Mouse (Mus musculus) E14TG2a.4 (cell line): Measurements from ENCODE around the gene Orm2.

Experiments
- H3K27me3 ChIP-seq: 2 replicates; pipeline ENCODE4 v1.6.1; 2014; ENCODE audit warnings: low read length, control low read depth; ENCODE audit not compliant: insufficient read depth
- H3K36me3 ChIP-seq: 2 replicates; pipeline ENCODE4 v1.6.1; 2014; ENCODE audit warnings: low read length, control low read depth; ENCODE audit not compliant: insufficient read depth
- H3K4me1 ChIP-seq: replicated peaks from 2 replicates; pipeline ENCODE4 v1.6.1; 2014; ENCODE audit warnings: low read depth, low read length, control low read depth
- H3K4me3 ChIP-seq: replicated peaks from 2 replicates; pipeline ENCODE4 v1.5.1; 2014; ENCODE audit warnings: mild to moderate bottlenecking, low read length
- H3K9me3 ChIP-seq: 2 replicates; pipeline ENCODE4 v1.6.1; 2014; ENCODE audit warnings: low read length, control low read depth
- CTCF ChIP-seq: conservative IDR thresholded peaks from 2 replicates; pipeline ENCODE4 v1.5.1; 2014; ENCODE audit warnings: low read length
- NANOG ChIP-seq: IDR thresholded peaks from 2 replicates; pipeline ENCODE4 v1.6.1; 2014; ENCODE audit warnings: borderline replicate concordance, low read length, mixed read lengths
- POU5F1 ChIP-seq: IDR thresholded peaks from 2 replicates; pipeline ENCODE4 v1.6.1; 2014; ENCODE audit warnings: low read length, borderline replicate concordance

Orm2 gene

GRCm38 (mm10) chr4:63384262-63384661 is 22.0 kb downstream of the Orm2 start:
- Histone ChIP-seq H3K9me3 (no peaks in the 10 kb centered on the region), H3K4me1 (peaks cover 29% of the 10 kb centered on the region), H3K4me3 (no peak overlapping the region), H3K36me3 (peaks cover 59% of the 10 kb centered on the region), H3K27me3 (no peaks in the 10 kb centered on the region)
- no peak for TF ChIP-seq POU5F1
- no peak for TF ChIP-seq NANOG
- no peak for TF ChIP-seq CTCF

- TF ChIP-seq CTCF (no peak), NANOG (no peak), POU5F1 (no peak)
Observed at GRCm38 (mm10) chr4:63385253-63385652, 23.0 kb downstream of the Orm2 start.

GRCm38 (mm10) chr4:63385784-63386183 is 23.5 kb downstream of the Orm2 start:
- H3K4me3 ChIP-seq, result no peak overlapping the region
- H3K27me3 ChIP-seq, result no peaks in the 10 kb centered on the region
- H3K36me3 ChIP-seq, result peaks cover 44% of the 10 kb centered on the region
- no peaks in the 10 kb centered on the region for H3K9me3 ChIP-seq
- peaks cover 44% of the 10 kb centered on the region for H3K4me1 ChIP-seq
- TF ChIP-seq NANOG (no peak), POU5F1 (no peak), CTCF (no peak)

More at GRCm38 (mm10) chr4:63385253-63385652, 23.0 kb downstream of the Orm2 start:
- Histone ChIP-seq H3K36me3 (peaks cover 49% of the 10 kb centered on the region), H3K4me1 (peaks cover 38% of the 10 kb centered on the region), H3K9me3 (no peaks in the 10 kb centered on the region), H3K27me3 (no peaks in the 10 kb centered on the region), H3K4me3 (no peak overlapping the region)

- no peak for TF ChIP-seq POU5F1
- TF ChIP-seq CTCF, result no peak
- no peak for TF ChIP-seq NANOG
- Histone ChIP-seq H3K36me3 (peaks cover 29% of the 10 kb centered on the region), H3K27me3 (no peaks in the 10 kb centered on the region), H3K9me3 (no peaks in the 10 kb centered on the region), H3K4me1 (peaks cover 56% of the 10 kb centered on the region), H3K4me3 (no peak overlapping the region)
Observed at GRCm38 (mm10) chr4:63388029-63388428, 25.8 kb downstream of the Orm2 start.

GRCm38 (mm10) chr4:63389121-63389886 is 27.1 kb downstream of the Orm2 start:
- H3K36me3 ChIP-seq, result peaks cover 41% of the 10 kb centered on the region
- H3K4me1 ChIP-seq, result peaks cover 58% of the 10 kb centered on the region
- no peaks in the 10 kb centered on the region for H3K27me3 ChIP-seq
- H3K4me3 ChIP-seq, result no peak overlapping the region
- no peaks in the 10 kb centered on the region for H3K9me3 ChIP-seq
- TF ChIP-seq POU5F1 (no peak), NANOG (no peak), CTCF (no peak)

- no peaks in the 10 kb centered on the region for H3K9me3 ChIP-seq
- TF ChIP-seq CTCF (no peak), POU5F1 (no peak), NANOG (no peak)
- peaks cover 48% of the 10 kb centered on the region for H3K36me3 ChIP-seq
- peaks cover 64% of the 10 kb centered on the region for H3K4me1 ChIP-seq
- no peaks in the 10 kb centered on the region for H3K27me3 ChIP-seq
- H3K4me3 ChIP-seq, result no peak overlapping the region
Observed at GRCm38 (mm10) chr4:63389887-63390528, 27.8 kb downstream of the Orm2 start.

- H3K36me3 ChIP-seq, result peaks cover 52% of the 10 kb centered on the region
- no peak for TF ChIP-seq CTCF
- 0 out of 2 replicates have a peak, but pooled peaks cover 3% of the 10 kb centered on the region for H3K9me3 ChIP-seq
- H3K4me1 ChIP-seq, result peaks cover 64% of the 10 kb centered on the region
- H3K4me3 ChIP-seq, result no peak overlapping the region
- H3K27me3 ChIP-seq, result no peaks in the 10 kb centered on the region
Observed at GRCm38 (mm10) chr4:63391322-63391721, 29.1 kb downstream of the Orm2 start.

GRCm38 (mm10) chr4:63397981-63398537 is 35.8 kb downstream of the Orm2 start:
- Histone ChIP-seq H3K9me3 (peaks cover 30% of the 10 kb centered on the region), H3K4me3 (no peak overlapping the region), H3K4me1 (peaks cover 23% of the 10 kb centered on the region), H3K36me3 (peaks cover 56% of the 10 kb centered on the region), H3K27me3 (no peaks in the 10 kb centered on the region)
- TF ChIP-seq NANOG (no peak), CTCF (no peak), POU5F1 (no peak)
